Mouse (Mus musculus): ENCODE measurements around the gene Slc1a2. TPM values are rescaled to one million over a fixed set of nuclear protein-coding genes. Genes with fewer than 3 reads are reported as not detected.
A peak's percentile ranks its signal among the peaks of the same experiment; 100 is the strongest.

Slc1a2 gene
- total RNA-seq, 2 experiments from 2014 or later, result 0.03 to 0.08 TPM

DNA sequence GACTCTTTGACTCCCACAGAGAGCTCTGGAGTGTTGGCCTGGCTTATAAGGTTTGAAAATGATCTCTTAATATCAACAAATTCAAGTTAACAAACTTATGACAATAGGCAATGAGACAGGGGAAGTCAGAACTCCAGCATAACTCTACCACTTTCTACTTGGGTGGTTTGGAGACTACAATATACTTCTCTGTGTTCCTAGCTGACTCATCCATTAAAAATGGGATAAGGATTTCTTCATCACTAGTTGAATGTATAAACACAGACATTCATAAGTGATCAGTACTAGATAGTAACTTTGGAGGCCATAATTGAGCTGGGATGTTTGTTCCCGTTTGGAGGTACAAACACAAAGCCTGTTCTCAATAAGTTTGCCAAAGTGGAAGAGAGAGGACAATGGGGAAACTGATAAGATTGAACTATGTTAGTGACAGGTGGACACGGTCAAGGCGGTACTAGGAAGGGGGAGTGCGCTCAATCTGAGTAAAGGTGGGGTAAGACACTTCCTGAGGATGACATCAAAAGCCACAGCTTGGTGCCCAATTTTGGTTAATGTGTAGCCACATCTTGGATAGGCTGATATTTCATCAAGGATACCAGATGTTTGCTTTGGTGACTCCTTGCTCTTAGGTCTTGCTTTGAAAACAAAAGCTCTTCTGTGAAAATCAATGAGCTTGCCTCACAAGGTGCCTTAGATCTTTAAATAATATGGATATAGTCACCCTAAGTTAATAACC is 147.5 kb downstream of the Slc1a2 start:
- DNase-seq, result no peak
- intact Hi-C loops (cut with DNase I), result loop anchor here (2.0 to 10.0 kb wide), 5 partner anchors 61 to 539 kb away; no protein-coding TSS in a partner anchor

DNA sequence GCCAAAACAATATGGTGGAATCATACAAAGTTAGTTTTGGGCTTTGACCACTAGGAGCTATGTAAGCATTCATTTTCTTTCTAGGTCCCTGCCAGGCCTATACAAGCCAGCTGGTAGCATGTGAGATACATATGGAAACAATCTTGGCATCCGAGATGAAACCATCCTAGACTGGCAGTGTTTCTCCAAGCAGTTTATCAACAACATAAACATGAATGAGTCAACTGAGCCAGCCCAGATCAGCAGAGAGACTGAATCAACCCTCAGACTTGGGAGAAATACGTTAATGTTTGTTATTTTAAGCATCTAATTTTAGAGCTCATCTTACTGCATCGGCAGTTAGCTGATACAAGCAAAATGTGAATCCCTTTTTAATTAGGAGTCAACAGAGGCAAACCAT is 149.2 kb downstream of the Slc1a2 start:
- no peak for DNase-seq
- intact Hi-C loops (cut with DNase I), result loop anchor here (10.0 kb wide), 2 partner anchors 213 to 537 kb away; no protein-coding TSS in a partner anchor

DNA sequence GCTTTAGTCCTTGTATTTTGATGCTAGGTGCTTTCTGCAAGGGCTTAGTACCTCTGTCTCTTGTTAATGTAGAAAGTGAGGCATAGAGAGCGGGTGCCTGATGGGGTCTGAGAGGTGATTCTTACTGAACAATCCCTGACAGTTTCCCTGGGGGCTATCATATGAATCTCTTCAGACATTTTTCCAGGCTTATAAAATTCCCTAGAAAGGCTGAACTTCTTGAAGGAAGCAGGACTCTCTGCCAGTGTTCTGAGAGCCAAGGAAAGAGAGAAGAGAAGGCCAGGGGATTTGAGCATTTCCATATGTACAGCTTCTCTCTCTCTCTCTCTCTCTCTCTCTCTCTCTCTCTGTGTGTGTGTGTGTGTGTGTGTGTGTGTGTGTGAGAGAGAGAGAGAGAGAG is 151.0 kb downstream of the Slc1a2 start:
- intact Hi-C loops (cut with DNase I), result loop anchor here (10.0 kb wide), 2 partner anchors 215 to 535 kb away; no protein-coding TSS in a partner anchor
- DNase-seq, result no peak

DNA sequence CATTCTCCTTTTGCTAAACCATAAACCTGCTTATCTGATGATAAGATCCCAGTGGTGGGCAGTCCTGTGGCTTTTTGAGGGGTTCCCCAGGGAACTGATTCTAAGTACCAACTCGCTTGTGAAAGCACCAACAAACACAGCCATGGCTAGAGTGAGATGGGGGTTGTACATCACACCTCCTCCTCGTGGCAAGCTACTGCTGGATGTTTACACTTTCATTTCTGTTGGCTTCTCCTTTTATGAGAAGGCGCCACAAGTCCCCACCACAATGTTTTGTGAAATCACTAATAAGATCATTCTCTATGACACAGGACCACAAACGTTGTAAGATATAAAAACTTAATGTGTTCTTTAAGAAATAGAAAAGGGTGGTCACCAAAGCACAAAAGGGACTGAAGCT is 154.3 kb downstream of the Slc1a2 start:
- no peak for DNase-seq
- intact Hi-C loops (cut with DNase I), result no loop called here

DNA sequence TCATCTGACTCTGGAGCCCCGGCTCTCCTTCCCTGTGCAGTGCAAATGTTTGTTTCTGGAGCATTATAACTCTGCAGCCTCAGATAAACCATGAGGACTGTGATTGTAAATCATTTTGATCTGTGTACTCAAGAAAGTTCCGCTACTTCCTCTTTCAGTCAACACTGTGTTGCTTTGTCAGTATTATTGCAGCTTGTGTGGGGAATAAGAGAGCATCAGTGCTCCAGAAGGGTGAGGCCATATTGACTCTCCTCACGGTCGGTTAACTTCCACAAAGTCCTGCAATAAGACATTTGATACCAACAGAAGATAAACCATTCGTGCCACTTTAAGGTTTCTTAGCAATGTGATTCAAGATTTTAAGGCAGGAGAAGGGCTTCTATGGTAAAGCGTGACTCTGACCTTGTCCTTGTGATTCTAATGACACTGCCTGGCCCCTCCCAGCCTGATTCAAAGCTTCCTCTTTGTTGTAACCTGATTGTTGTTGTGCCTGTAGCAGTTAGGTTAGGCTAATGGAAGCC is 156.9 kb downstream of the Slc1a2 start:
- intact Hi-C loops (cut with DNase I), result no loop called here

DNA sequence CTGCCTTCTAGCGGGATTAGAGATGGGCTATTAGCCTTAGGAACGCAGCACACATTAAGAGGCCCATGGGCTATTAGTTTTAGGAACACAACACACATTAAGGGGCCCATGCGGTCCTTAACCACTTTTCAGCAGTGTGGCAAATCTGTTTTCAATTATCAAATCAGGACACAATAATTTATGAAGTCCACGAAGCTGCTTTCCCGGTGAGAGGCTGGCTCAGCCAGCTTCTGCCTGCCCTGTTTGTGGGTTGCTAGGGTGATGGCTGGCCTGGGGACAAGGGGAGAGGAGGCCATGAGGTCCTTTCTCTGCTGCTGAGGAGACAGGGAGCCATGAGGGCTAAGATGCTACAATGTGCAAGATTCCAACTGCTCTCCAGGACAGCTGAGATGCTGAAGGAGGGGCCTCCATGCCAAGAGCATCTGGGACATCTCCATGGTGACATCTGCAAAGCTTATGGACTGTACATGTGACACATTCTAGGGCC is 161.8 kb downstream of the Slc1a2 start:
- no peak for DNase-seq
- intact Hi-C loops (cut with DNase I), result no loop called here

More for the DNA sequence above, 156.9 kb downstream of the Slc1a2 start:
- no peak for DNase-seq

DNA sequence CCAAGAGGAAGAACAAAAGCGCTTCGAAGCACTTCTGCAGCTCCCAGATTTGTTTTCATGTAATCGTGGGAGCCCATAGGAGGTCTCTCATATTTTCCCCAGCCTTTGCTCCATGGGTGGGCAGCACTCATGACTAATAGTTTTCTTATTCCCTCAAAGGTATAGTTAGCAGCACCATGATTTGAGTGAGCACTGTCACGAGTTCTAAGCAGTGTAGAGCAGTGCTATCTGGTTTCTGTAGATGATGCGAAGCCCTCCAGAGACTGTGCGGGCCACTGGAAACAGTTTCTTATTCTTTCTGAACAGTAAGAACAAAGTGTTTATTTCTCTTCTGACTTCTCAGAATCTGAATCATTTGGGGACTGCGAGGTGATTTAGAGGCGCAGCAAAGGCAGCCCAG is 162.3 kb downstream of the Slc1a2 start:
- DNase-seq, result no peak
- intact Hi-C loops (cut with DNase I), result no loop called here

DNA sequence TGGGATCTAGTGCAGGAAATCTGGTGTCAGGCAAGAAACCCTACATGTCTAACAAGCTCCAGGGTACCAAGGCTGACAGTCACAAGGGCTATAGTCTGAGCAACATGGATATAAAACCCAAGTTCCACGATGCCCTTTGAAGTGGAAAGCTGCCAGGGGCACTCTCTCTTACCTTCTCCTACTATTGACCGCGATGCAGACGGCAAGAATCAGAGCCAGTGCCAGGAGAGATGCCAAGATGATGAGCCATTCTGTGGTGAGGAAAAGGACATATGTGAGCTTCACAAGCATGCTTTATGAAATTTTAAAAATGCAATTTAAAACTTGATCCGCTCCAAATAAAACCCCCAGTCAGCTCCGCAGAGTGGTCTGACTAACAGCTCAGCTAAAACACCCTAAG is 163.6 kb downstream of the Slc1a2 start:
- DNase-seq, result no peak
- intact Hi-C loops (cut with DNase I), result no loop called here

DNA sequence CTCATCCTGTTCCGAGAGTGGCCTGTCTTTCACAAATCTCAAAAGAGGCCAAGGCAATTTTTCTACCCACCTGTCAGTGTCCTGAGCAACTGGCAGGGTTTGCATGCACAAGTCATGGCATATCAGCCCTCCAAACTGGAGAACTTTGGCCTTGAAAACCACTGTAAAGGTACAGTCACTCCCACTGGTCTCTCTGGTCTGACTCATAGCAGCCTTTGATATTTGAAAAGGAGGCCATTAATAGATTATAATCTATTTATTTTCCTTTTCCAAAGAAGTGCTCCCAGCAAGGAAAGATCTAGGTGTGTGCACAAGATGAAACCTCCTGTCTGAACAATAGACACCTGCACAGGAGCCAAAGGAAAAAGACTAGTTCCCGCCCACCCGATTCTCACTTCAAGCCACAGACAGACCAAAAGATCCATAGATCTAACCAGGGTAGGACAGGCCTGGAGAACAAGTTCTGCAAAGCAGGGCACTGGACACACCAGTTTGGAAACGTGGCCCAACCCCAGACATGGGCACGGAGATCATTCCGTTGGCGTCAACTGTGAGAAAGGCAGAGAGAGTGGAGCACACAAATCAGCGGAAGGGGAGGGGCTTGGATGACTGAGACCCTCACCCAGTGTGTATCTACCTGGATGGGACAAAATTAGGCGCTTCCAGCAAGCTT is 167.6 kb downstream of the Slc1a2 start:
- no peak for DNase-seq
- intact Hi-C loops (cut with DNase I), result no loop called here

DNA sequence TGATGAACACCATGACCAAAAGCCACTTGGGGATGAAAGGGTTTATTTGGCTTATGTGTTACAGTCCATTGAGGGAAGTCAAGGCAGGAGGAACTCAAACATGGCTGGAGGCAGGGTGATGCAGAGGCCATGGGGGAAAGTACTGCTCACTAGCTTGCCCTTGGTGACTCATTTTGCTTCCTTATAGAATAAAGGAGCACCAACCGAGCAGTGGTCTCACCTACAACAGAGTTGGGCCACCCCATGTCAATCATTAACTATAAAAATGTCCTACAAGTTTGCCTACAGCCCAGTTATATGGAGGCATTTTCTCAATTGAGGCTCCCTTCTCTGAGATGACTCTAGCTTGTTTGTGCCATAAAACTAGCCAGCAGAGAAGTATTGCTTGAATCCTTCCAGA is 169.4 kb downstream of the Slc1a2 start:
- DNase-seq, result no peak
- intact Hi-C loops (cut with DNase I), result no loop called here

DNA sequence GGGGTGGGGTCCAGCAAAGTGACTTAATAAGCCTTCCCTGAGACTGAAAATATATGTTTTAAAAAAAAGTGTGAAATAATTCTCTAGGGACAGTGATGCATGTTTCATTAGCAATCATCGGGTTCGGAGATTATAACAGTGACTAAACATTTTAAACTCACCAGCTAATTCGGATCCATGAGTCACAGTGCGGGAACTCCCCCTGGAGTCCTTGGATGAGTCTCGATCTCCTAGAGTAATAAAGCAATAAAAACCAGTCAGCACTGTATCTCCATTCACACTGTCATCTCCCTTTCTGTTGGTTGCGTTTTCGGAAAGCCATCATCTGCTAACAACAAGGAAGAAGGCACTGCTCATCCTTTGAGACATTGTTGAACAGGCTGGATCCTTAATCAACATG is 169.9 kb downstream of the Slc1a2 start:
- no peak for DNase-seq
- intact Hi-C loops (cut with DNase I), result no loop called here

DNA sequence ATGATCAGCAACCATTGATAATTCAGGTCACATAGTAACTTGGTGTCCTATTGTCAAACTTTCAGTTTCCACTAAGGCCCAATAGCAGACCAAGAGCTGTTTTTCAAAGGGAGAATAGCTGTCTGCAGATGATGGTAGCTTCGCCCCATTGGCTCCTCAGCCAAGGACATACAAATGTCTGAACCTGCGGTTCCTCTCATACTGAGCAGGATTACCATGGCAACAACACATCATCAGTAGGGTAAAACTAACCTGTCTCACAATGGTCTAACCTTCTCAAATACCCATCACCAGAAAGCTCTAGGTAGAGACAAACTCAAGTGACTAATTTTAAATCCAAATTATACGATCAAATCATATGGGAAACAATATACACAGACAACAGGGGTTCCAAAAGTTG is 170.7 kb downstream of the Slc1a2 start:
- peak; percentile 75 to 78 for DNase-seq
- intact Hi-C loops (cut with DNase I), result no loop called here

DNA sequence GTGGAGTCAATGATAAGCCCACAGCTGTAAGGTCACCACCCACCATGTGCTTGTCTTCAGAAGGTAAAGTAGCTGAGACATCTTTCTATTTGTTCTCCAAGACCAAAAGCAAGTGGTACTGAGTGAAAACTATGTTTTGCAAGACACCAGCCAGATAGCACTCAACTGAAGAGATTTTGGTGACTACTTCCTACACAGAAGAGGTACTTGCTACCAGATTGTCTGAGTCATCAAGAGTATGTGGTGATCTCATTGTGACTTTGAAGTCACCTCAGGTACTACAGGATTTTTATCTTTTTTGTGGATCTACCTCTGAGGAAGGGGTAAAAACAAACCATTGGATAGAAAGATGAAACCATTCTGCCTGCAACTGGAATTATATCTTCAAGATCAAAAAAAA is 173.1 kb downstream of the Slc1a2 start:
- intact Hi-C loops (cut with DNase I), result no loop called here
- no peak for DNase-seq

DNA sequence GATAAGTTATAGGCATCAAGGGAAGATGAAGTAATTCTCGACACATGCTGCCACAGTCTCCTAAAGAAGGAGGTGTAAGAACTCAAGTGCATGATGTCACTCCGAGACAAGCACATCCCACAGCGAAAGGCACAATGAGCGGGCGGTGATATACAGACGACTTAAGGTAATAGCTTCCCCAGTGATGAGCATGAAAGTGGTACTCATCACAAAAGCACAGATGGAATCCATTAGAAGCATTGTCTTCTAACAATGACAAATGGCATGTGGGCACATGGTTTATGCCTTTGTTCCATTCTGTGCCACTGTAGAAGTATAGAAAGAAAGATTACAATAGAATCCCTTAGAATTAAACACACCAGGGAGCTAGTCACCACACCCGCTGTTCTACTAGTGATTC is 179.7 kb downstream of the Slc1a2 start:
- intact Hi-C loops (cut with DNase I), result no loop called here
- DNase-seq, result no peak

Other genes with a start within 250 kb of the Slc1a2 start
- under 1 TPM; 0.51 to 0.53 TPM for gene Fjx1, start 206.2 kb upstream of the Slc1a2 start, total RNA-seq (2021)
- gene Pamr1, start 108.6 kb upstream of the Slc1a2 start, total RNA-seq (2021), result 1 to 10 TPM; 1.6 to 2.3 TPM
- 10 to 100 TPM; 10.2 to 11.3 TPM for gene Cd44, start 243.0 kb downstream of the Slc1a2 start, total RNA-seq (2021)